Mouse (Mus musculus): Measurements from ENCODE around the gene Rere. TPM values are rescaled to one million over a fixed set of nuclear protein-coding genes. Genes with fewer than 3 reads are reported as not detected.
A peak's percentile ranks its signal among the peaks of the same experiment; 100 is the strongest.

Rere gene
- polyA plus RNA-seq, 1 experiment from 2014 or later = 41.2 TPM

- WGBS = 78% methylated on average over 13 of the region's 13 CpGs
- Histone ChIP-seq H3K27me3 (no peaks in the 10 kb centered on the region), H3K27ac (replicated peaks) (peak overlapping the region; percentile 57; the same call in 1 of the 2 replicates), H3K4me2 (no peak overlapping the region), H3K4me3 (no peak overlapping the region), H3K9ac (no peak overlapping the region), H3K9me3 (no peaks in the 10 kb centered on the region), H3K4me1 (replicated peaks) (peaks cover 97% of the 10 kb centered on the region), H3K36me3 (0 out of 2 replicates have a peak, but pooled peaks cover 7% of the 10 kb centered on the region)
- no peak for ATAC-seq (ENCODE audit: low read depth)
These were observed 120.6 kb downstream of the Rere start for GRCm38 (mm10) chr4:150401830-150402607.

GRCm38 (mm10) chr4:150402608-150402985, 121.2 kb downstream of the Rere start:
- no peaks in the 10 kb centered on the region for H3K9me3 ChIP-seq
- H3K36me3 ChIP-seq = peaks cover 13% of the 10 kb centered on the region; the same call in 1 of the 2 replicates
- H3K9ac ChIP-seq = no peak overlapping the region
- H3K27ac ChIP-seq (replicated peaks) = peak overlapping the region; percentile 57; the same call in 1 of the 2 replicates
- ATAC-seq (ENCODE audit: low read depth) = no peak; the same call in 1 of the 2 replicates
- no peak overlapping the region for H3K4me3 ChIP-seq
- no peak overlapping the region for H3K4me2 ChIP-seq
- peaks cover 91% of the 10 kb centered on the region for H3K4me1 ChIP-seq (replicated peaks)
- 58% methylated on average over 4 of the region's 4 CpGs for WGBS
- H3K27me3 ChIP-seq = no peaks in the 10 kb centered on the region

GRCm38 (mm10) chr4:150403941-150404340, 122.5 kb downstream of the Rere start:
- H3K4me2 ChIP-seq = no peak overlapping the region
- 55% methylated on average over 11 of the region's 11 CpGs for WGBS

GRCm38 (mm10) chr4:150404583-150404982, 123.1 kb downstream of the Rere start:
- no peaks in the 10 kb centered on the region for H3K9me3 ChIP-seq
- 33% methylated on average over 6 of the region's 6 CpGs for WGBS
- peaks cover 88% of the 10 kb centered on the region for H3K4me1 ChIP-seq (replicated peaks)
- no peaks in the 10 kb centered on the region for H3K27me3 ChIP-seq
- H3K27ac ChIP-seq (replicated peaks) = peak overlapping the region; percentile 79
- H3K4me2 ChIP-seq = peak overlapping the region; percentile 9; the same call in 1 of the 2 replicates
- no peak for ATAC-seq (ENCODE audit: low read depth)
- H3K36me3 ChIP-seq = peaks cover 22% of the 10 kb centered on the region; the same call in 1 of the 2 replicates
- H3K4me3 ChIP-seq = no peak overlapping the region
- H3K9ac ChIP-seq = no peak overlapping the region

More at GRCm38 (mm10) chr4:150403941-150404340, 122.5 kb downstream of the Rere start:
- no peaks in the 10 kb centered on the region for H3K9me3 ChIP-seq
- H3K4me1 ChIP-seq (replicated peaks) = peaks cover 88% of the 10 kb centered on the region
- no peak overlapping the region for H3K9ac ChIP-seq
- H3K27me3 ChIP-seq = no peaks in the 10 kb centered on the region
- H3K36me3 ChIP-seq = peaks cover 22% of the 10 kb centered on the region; the same call in 1 of the 2 replicates
- peak overlapping the region; percentile 79 for H3K27ac ChIP-seq (replicated peaks)
- no peak overlapping the region for H3K4me3 ChIP-seq
- ATAC-seq (ENCODE audit: low read depth) = no peak

GRCm38 (mm10) chr4:150405786-150406185, 124.3 kb downstream of the Rere start:
- Histone ChIP-seq H3K36me3 (peaks cover 24% of the 10 kb centered on the region; the same call in 1 of the 2 replicates), H3K9ac (no peak overlapping the region), H3K4me3 (no peak overlapping the region), H3K4me1 (replicated peaks) (peaks cover 84% of the 10 kb centered on the region), H3K9me3 (no peaks in the 10 kb centered on the region), H3K27ac (replicated peaks) (peak overlapping the region; percentile 46; the same call in 1 of the 2 replicates), H3K4me2 (no peak overlapping the region), H3K27me3 (no peaks in the 10 kb centered on the region)
- WGBS = 73% methylated on average over 5 of the region's 5 CpGs
- ATAC-seq (ENCODE audit: low read depth) = no peak

- no peaks in the 10 kb centered on the region for H3K27me3 ChIP-seq
- no peak overlapping the region for H3K4me3 ChIP-seq
- 66% methylated on average over 21 of the region's 21 CpGs for WGBS
- H3K4me2 ChIP-seq = no peak overlapping the region
- H3K4me1 ChIP-seq (replicated peaks) = peaks cover 78% of the 10 kb centered on the region
- no peak overlapping the region for H3K9ac ChIP-seq
- peaks cover 24% of the 10 kb centered on the region; the same call in 1 of the 2 replicates for H3K36me3 ChIP-seq
- peak overlapping the region; percentile 46 for H3K27ac ChIP-seq (replicated peaks)
- no peak for ATAC-seq (ENCODE audit: low read depth)
- H3K9me3 ChIP-seq = no peaks in the 10 kb centered on the region
These were observed 124.9 kb downstream of the Rere start for GRCm38 (mm10) chr4:150406320-150406719.

GRCm38 (mm10) chr4:150406821-150407220, 125.4 kb downstream of the Rere start:
- peaks cover 73% of the 10 kb centered on the region for H3K4me1 ChIP-seq (replicated peaks)
- WGBS = 91% methylated on average over 6 of the region's 6 CpGs
- H3K27ac ChIP-seq (replicated peaks) = no peak overlapping the region

GRCm38 (mm10) chr4:150414296-150414695, 132.8 kb downstream of the Rere start:
- H3K27me3 ChIP-seq = no peaks in the 10 kb centered on the region
- 87% methylated on average over 5 of the region's 5 CpGs for WGBS

More at GRCm38 (mm10) chr4:150406821-150407220, 125.4 kb downstream of the Rere start:
- Histone ChIP-seq H3K4me2 (no peak overlapping the region), H3K36me3 (peaks cover 24% of the 10 kb centered on the region; the same call in 1 of the 2 replicates), H3K9ac (no peak overlapping the region), H3K9me3 (no peaks in the 10 kb centered on the region), H3K4me3 (no peak overlapping the region), H3K27me3 (no peaks in the 10 kb centered on the region)
- no peak for ATAC-seq (ENCODE audit: low read depth)

GRCm38 (mm10) chr4:150414759-150415158, 133.3 kb downstream of the Rere start:
- WGBS = 89% methylated on average over 1 of the region's 1 CpGs
- H3K27ac ChIP-seq (replicated peaks) = 0 out of 2 replicates have a peak overlapping the region, but pooled peaks have one; percentile 4
- no peak for ATAC-seq (ENCODE audit: low read depth)
- H3K9ac ChIP-seq = no peak overlapping the region
- 0 out of 2 replicates have a peak, but pooled peaks cover 7% of the 10 kb centered on the region for H3K36me3 ChIP-seq
- peaks cover 49% of the 10 kb centered on the region for H3K4me1 ChIP-seq (replicated peaks)
- no peak overlapping the region for H3K4me3 ChIP-seq
- no peaks in the 10 kb centered on the region for H3K27me3 ChIP-seq
- H3K4me2 ChIP-seq = no peak overlapping the region
- H3K9me3 ChIP-seq = no peaks in the 10 kb centered on the region

More at GRCm38 (mm10) chr4:150414296-150414695, 132.8 kb downstream of the Rere start:
- no peaks in the 10 kb centered on the region for H3K9me3 ChIP-seq
- H3K4me3 ChIP-seq = no peak overlapping the region
- 0 out of 2 replicates have a peak overlapping the region, but pooled peaks have one; percentile 4 for H3K27ac ChIP-seq (replicated peaks)
- no peak for ATAC-seq (ENCODE audit: low read depth)
- no peak overlapping the region for H3K9ac ChIP-seq
- H3K36me3 ChIP-seq = 0 out of 2 replicates have a peak, but pooled peaks cover 7% of the 10 kb centered on the region
- H3K4me1 ChIP-seq (replicated peaks) = peaks cover 53% of the 10 kb centered on the region
- no peak overlapping the region for H3K4me2 ChIP-seq

GRCm38 (mm10) chr4:150415227-150415969, 134.0 kb downstream of the Rere start:
- Histone ChIP-seq H3K4me1 (replicated peaks) (peaks cover 47% of the 10 kb centered on the region), H3K36me3 (0 out of 2 replicates have a peak, but pooled peaks cover 7% of the 10 kb centered on the region), H3K9ac (no peak overlapping the region), H3K27ac (replicated peaks) (no peak overlapping the region; the same call in 1 of the 2 replicates), H3K4me2 (no peak overlapping the region), H3K4me3 (no peak overlapping the region), H3K9me3 (no peaks in the 10 kb centered on the region), H3K27me3 (no peaks in the 10 kb centered on the region)
- WGBS = 80% methylated on average over 10 of the region's 10 CpGs
- ATAC-seq (ENCODE audit: low read depth) = no peak

- Histone ChIP-seq H3K9ac (no peak overlapping the region), H3K4me2 (no peak overlapping the region), H3K27ac (replicated peaks) (peak overlapping the region; percentile 54), H3K4me1 (replicated peaks) (peaks cover 41% of the 10 kb centered on the region), H3K4me3 (no peak overlapping the region), H3K9me3 (no peaks in the 10 kb centered on the region), H3K27me3 (no peaks in the 10 kb centered on the region), H3K36me3 (no peaks in the 10 kb centered on the region)
- no peak for ATAC-seq (ENCODE audit: low read depth)
- whole genome bisulfite sequencing = 67% methylated on average over 10 of the region's 10 CpGs
These were observed 139.3 kb downstream of the Rere start for GRCm38 (mm10) chr4:150420576-150421263.
